Mouse (Mus musculus): ENCODE data around the gene Acsm2. TPM values are rescaled to one million over a fixed set of nuclear protein-coding genes. Genes with fewer than 3 reads are reported as not detected.

Gene Acsm2
- polyA plus RNA-seq, 1 experiment from 2014 or later: 0.15 TPM

DNA sequence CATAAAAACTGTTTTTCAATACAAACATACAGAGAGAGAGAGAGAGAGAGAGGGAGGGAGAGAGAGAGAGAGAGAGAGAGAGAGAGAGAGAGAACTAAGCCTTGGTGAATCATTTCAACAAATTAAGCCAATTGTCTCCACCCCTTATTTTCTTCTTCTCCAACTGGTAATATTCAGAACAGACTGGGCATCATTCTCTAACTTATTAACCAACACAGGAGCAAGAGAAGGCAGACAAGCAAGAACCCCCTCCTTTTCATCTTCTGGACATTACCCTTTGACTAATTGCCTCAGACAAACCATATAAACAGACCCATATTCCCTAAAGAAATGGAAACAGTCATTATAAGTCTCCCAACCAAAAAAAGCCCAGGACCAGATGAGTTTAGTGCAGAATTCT, 84.6 kb downstream of the Acsm2 start:
- Histone ChIP-seq H3K27ac (ENCODE audit: low read depth) (no peak overlapping the region), H3K36me3 (replicated peaks; ENCODE audit: insufficient read depth, low read length) (no peaks in the 10 kb centered on the region; the same call in 1 of the 2 replicates), H3K4me1 (ENCODE audit: insufficient read depth) (no peaks in the 10 kb centered on the region), H3K27me3 (ENCODE audit: insufficient read depth, low read length) (no peaks in the 10 kb centered on the region), H3K9ac (replicated peaks) (no peak overlapping the region), H3K4me3 (ENCODE audit: low read depth, low read length) (no peak overlapping the region), H3K9me3 (ENCODE audit: low read length) (no peaks in the 10 kb centered on the region), H3K4me2 (ENCODE audit: low read depth, low read length) (no peak overlapping the region)
- ATAC-seq (no peak), DNase-seq (no peak)
- no peak for TF ChIP-seq EP300 (IDR thresholded peaks at IDR 0.05; ENCODE audit: low read depth)
- no peak for TF ChIP-seq CTCF (IDR thresholded peaks at IDR 0.05; ENCODE audit: low read depth)

- Histone ChIP-seq H3K27ac (ENCODE audit: low read depth) (no peak overlapping the region), H3K36me3 (replicated peaks; ENCODE audit: insufficient read depth, low read length) (no peaks in the 10 kb centered on the region), H3K4me1 (ENCODE audit: insufficient read depth) (peaks cover 4% of the 10 kb centered on the region; the same call in 1 of the 2 replicates), H3K4me3 (ENCODE audit: low read depth, low read length) (no peak overlapping the region), H3K4me2 (ENCODE audit: low read depth, low read length) (no peak overlapping the region), H3K9me3 (ENCODE audit: low read length) (no peaks in the 10 kb centered on the region), H3K9ac (replicated peaks) (no peak overlapping the region), H3K27me3 (ENCODE audit: insufficient read depth, low read length) (no peaks in the 10 kb centered on the region)
- TF ChIP-seq EP300 (IDR thresholded peaks at IDR 0.05; ENCODE audit: low read depth) (no peak), CTCF (IDR thresholded peaks at IDR 0.05; ENCODE audit: low read depth) (no peak)
- DNase-seq: no peak
- ATAC-seq: no peak
- whole genome bisulfite sequencing (ENCODE audit: insufficient replicate concordance): 65% methylated on average over 5 of the region's 5 CpGs
Measured at GRCm38 (mm10) chr7:119642307-119642706, 88.2 kb downstream of the Acsm2 start.

Other genes with a start within 250 kb of the Acsm2 start
- 0.17 TPM in 1 of 2 replicates, not detected in the other for gene Gp2, start 95.1 kb upstream of the Acsm2 start, polyA plus RNA-seq (2015; fragmentation: Nextera tagmentation; extraction: Ambion mirVana)
- gene Umod, start 75.1 kb upstream of the Acsm2 start, polyA plus RNA-seq (2015; fragmentation: Nextera tagmentation; extraction: Ambion mirVana): not detected in 2 replicates
- 2.2 and 2.5 TPM in 2 replicates for gene Acsm5, start 34.9 kb upstream of the Acsm2 start, polyA plus RNA-seq (2015; fragmentation: Nextera tagmentation; extraction: Ambion mirVana)
- 0.06 and 0.14 TPM in 2 replicates for gene Pdilt, start 30.9 kb upstream of the Acsm2 start, polyA plus RNA-seq (2015; fragmentation: Nextera tagmentation; extraction: Ambion mirVana)
- 74.6 and 77.9 TPM in 2 replicates for gene Acsm1, start 52.7 kb downstream of the Acsm2 start, polyA plus RNA-seq (2015; fragmentation: Nextera tagmentation; extraction: Ambion mirVana)
- gene Acsm4, start 135.7 kb downstream of the Acsm2 start, polyA plus RNA-seq (2015; fragmentation: Nextera tagmentation; extraction: Ambion mirVana): not detected in 2 replicates
- gene Thumpd1, start 166.5 kb downstream of the Acsm2 start, polyA plus RNA-seq (2015; fragmentation: Nextera tagmentation; extraction: Ambion mirVana): 18.2 and 19.3 TPM in 2 replicates
- 21.7 and 23.3 TPM in 2 replicates for gene Acsm3, start 206.6 kb downstream of the Acsm2 start, polyA plus RNA-seq (2015; fragmentation: Nextera tagmentation; extraction: Ambion mirVana)
- 3.1 and 5.1 TPM in 2 replicates for gene Rexo5, start 239.7 kb downstream of the Acsm2 start, polyA plus RNA-seq (2015; fragmentation: Nextera tagmentation; extraction: Ambion mirVana)
- 5.2 and 6.5 TPM in 2 replicates for gene Eri2, start 239.7 kb downstream of the Acsm2 start, polyA plus RNA-seq (2015; fragmentation: Nextera tagmentation; extraction: Ambion mirVana)

Data from liver, postnatal 0 days (tissue).